Mouse (Mus musculus): ENCODE results near the gene Smu1. TPM values are rescaled to one million over a fixed set of nuclear protein-coding genes. Genes with fewer than 3 reads are reported as not detected.
A peak's percentile ranks its signal among the peaks of the same experiment; 100 is the strongest.

Smu1 gene
- polyA plus RNA-seq, 1 experiment from 2014 or later, result 144 TPM

DNA sequence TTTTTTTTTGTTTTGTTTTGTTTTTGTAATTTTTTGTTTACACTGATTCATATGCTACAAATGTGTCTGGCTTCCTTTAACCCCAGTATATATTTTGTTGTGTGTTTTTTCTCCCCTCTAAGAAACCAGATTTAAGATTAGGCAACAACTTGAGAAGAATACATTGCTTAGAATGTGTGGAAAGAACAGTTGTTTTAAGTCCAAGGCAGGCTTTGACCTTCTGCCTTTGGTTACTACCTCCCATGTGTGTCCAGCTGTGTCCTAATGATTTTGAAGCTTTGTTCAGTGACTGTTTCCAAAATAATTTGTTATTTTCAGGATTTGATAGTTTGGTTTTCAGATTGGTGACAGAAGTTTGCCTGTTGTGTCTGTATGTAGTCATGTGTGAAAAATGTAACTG, 26.5 kb downstream of the Smu1 start:
- H3K4me2 ChIP-seq (replicated peaks), result no peak overlapping the region
- no peaks in the 10 kb centered on the region for H3K9me3 ChIP-seq
- no peak overlapping the region for H3K9ac ChIP-seq (replicated peaks)
- H3K4me1 ChIP-seq (replicated peaks), result peaks cover 19% of the 10 kb centered on the region
- H3K27ac ChIP-seq, result no peak overlapping the region
- no peak for ATAC-seq
- no peak overlapping the region for H3K4me3 ChIP-seq (replicated peaks)
- H3K36me3 ChIP-seq, result peaks cover 83% of the 10 kb centered on the region
- no peaks in the 10 kb centered on the region for H3K27me3 ChIP-seq

DNA sequence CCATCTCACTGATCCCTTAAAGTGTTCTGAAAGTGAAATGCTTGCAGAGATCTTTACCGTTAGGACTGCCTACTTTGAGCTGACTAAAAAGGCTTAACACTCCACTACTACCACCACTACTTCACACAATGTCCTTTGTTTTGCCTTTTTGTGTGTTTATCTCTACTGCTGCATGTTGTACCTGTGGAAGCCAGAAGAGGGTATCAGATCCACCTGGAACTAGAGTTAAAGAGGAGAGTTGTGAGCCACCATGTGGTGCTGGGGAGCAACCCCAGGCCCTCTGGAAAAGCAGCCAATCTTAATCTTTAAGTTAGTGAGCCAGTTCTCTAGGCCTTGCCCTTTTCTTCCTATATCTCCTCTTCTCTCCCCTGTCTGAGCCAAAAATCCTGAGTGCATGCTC, 30.5 kb downstream of the Smu1 start:
- Histone ChIP-seq H3K9ac (replicated peaks) (no peak overlapping the region), H3K36me3 (peaks cover 65% of the 10 kb centered on the region), H3K27me3 (no peaks in the 10 kb centered on the region), H3K4me1 (replicated peaks) (peaks cover 47% of the 10 kb centered on the region), H3K27ac (no peak overlapping the region), H3K9me3 (no peaks in the 10 kb centered on the region), H3K4me2 (replicated peaks) (no peak overlapping the region), H3K4me3 (replicated peaks) (no peak overlapping the region)
- no peak for ATAC-seq
- WGBS, result 91% methylated on average over 1 of the region's 1 CpGs

DNA sequence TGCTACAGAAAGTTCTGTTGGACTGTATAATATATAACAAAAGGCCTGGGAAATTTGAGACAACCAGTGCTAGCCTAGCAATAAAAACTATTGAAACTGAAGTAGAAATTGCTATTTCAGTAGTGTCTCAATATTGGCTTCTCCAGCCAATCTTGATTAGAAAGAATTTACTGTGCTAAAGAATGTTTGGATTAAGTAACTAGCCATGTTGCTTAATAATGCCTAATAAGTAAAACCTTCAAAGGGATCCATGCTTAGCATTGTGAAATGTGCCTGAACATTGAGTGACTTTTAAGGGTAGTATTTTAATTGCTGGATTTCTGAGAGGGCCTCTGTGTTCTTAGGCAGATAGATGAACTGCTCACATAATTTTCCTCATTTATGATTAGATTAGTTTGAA, 32.2 kb downstream of the Smu1 start:
- Histone ChIP-seq H3K9ac (replicated peaks) (peak overlapping the region; percentile 44; the same call in 1 of the 2 replicates), H3K4me3 (replicated peaks) (peak overlapping the region; percentile 83; the same call in 1 of the 2 replicates), H3K9me3 (no peaks in the 10 kb centered on the region), H3K36me3 (peaks cover 50% of the 10 kb centered on the region), H3K27me3 (no peaks in the 10 kb centered on the region), H3K4me1 (replicated peaks) (peaks cover 57% of the 10 kb centered on the region), H3K27ac (no peak overlapping the region), H3K4me2 (replicated peaks) (peak overlapping the region; percentile 78)
- no peak for ATAC-seq

DNA sequence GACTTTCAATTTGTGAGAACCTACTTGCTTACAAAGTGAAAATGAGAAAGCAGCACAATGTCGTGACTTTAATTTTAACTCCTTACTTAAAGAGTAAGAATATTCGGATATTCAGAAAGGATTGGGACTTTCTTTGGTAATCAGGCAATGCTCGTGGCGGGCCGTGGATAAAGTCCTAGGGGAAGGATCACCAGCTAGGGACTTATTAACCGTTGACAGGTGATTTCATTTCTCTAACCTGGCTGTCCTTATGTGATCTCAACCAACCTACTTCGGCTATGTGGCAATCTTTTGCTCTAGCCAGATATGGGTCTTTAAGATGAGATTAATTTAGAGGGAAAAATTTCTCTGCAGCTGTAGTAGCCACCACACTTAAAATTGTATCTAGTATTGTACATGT, 32.6 kb downstream of the Smu1 start:
- Histone ChIP-seq H3K4me3 (replicated peaks) (peak overlapping the region; percentile 83), H3K9me3 (no peaks in the 10 kb centered on the region), H3K4me1 (replicated peaks) (peaks cover 57% of the 10 kb centered on the region), H3K36me3 (peaks cover 47% of the 10 kb centered on the region), H3K4me2 (replicated peaks) (peak overlapping the region; percentile 78), H3K27ac (no peak overlapping the region), H3K9ac (replicated peaks) (peak overlapping the region; percentile 44; the same call in 1 of the 2 replicates), H3K27me3 (no peaks in the 10 kb centered on the region)
- WGBS, result 87% methylated on average over 7 of the region's 7 CpGs
- no peak for ATAC-seq

DNA sequence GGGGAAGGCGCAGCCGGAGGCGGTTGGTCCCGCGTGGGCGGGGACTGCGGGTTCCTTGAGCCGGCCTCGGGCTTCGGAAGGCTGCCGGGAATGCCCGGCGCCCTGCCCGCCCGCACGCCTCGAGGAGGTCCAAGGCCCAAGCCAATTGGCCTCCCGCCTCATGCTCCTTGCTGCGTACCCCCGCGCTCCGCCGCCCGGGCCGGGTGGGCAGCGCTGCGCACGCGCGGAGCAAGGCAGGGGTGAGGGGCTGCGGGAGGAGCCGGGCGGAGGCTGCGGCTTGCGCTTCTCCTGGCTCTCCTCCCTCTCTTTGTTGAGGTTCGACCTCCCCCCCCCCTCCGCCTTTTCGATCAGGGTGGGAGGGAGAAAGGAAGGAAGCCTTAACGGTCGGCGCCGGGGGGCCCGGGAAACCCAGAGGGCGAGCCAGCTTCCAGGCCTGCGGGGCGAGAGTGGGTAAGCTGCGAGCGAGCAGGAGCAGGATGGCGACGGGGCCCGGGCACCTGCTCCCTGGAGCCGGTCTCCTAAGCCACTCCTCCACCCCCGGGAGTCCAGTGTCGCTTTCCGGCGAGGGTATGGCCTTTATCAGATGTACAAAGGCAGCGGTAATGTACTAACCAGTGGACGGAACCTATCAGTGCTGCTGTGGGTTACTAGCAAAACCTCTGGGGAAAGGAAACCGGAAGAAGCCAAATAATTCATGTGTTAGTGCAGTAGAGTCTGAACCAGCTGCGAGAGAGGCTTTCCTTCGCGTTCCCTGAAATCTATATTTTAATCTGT, 34.8 kb downstream of the Smu1 start:
- Histone ChIP-seq H3K4me2 (replicated peaks) (peak overlapping the region; percentile 78), H3K27me3 (no peaks in the 10 kb centered on the region), H3K9me3 (no peaks in the 10 kb centered on the region), H3K27ac (peak overlapping the region; percentile 100), H3K9ac (replicated peaks) (peak overlapping the region; percentile 96), H3K4me3 (replicated peaks) (peak overlapping the region; percentile 83), H3K36me3 (peaks cover 28% of the 10 kb centered on the region), H3K4me1 (replicated peaks) (peaks cover 52% of the 10 kb centered on the region)
- WGBS, result under 1% methylated on average over 46 of the region's 62 CpGs
- ATAC-seq, result peak; percentile 94

DNA sequence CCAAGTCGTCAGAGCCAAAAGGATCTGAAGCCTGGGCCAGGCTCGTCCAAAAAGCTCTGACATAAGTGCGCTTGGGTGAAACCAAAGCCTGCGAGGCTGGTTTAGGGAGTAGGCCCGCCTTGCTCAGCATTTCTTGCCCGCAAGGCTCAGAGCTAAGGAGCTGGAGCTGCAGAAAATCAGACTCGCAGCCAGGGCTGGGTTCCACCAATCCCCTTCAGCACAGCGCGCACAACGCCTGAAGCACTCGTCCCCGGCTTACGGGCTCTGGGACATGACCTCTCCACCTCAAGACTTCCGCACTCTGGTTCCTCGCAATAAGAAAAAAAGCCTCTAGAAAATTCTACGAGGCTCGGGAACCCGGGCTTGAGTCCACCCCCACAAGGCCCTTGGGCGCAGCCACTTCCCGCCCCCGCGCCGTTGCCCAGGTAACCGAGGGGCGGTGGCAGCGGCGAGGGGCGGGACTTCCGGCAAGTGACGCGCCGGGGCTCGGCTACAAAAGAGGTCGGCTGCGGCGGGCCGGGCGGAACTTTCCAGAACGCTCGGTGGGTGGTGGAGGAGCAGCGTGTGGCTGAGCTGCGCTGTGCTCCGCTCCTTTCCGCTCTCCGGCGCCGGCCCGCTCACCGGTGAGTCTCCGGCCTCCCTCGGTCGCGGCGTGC, 35.6 kb downstream of the Smu1 start, which contains the start of gene Dnaja1:
Gene Dnaja1 (plus strand): TSS at position 140 of the 656 bp plus-strand sequence.
- ATAC-seq, result peak; percentile 92
- 1% methylated on average over 54 of the region's 54 CpGs for WGBS
- peak within 1 kb of the TSS; percentile 100 for H3K27ac ChIP-seq
- H3K4me1 ChIP-seq (replicated peaks), result peaks cover 47% of the 10 kb centered on the region
- no peaks in the 10 kb centered on the region for H3K9me3 ChIP-seq
- H3K36me3 ChIP-seq, result peaks cover 23% of the 10 kb centered on the region
- H3K9ac ChIP-seq (replicated peaks), result peak within 1 kb of the TSS; percentile 96
- no peaks in the 10 kb centered on the region for H3K27me3 ChIP-seq
- H3K4me2 ChIP-seq (replicated peaks), result peak within 1 kb of the TSS; percentile 78
- H3K4me3 ChIP-seq (replicated peaks), result peak within 1 kb of the TSS; percentile 83

DNA sequence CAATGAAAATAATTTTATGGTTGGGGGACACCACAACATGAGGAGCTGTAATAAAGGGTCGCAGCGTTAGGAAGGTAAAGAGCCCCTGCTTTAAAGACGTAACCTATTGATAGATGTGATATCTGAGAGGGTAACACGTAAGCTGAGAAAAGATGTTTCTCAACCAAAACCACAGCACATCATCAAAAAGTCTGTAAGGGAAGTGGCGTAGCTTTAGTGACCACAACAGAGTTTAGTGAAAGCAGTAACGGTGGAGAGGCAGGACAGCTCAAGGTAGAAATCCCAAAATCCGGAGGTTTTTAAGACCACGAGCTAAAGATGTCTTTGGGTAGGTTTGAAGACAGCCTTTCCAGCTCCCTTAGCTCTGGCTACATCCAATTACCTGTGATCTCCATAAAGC, 36.8 kb downstream of the Smu1 start:
- Histone ChIP-seq H3K9me3 (no peaks in the 10 kb centered on the region), H3K27ac (0 out of 2 replicates have a peak overlapping the region, but pooled peaks have one; percentile 100), H3K9ac (replicated peaks) (no peak overlapping the region), H3K4me3 (replicated peaks) (no peak overlapping the region), H3K4me2 (replicated peaks) (no peak overlapping the region), H3K27me3 (no peaks in the 10 kb centered on the region), H3K36me3 (peaks cover 13% of the 10 kb centered on the region), H3K4me1 (replicated peaks) (peaks cover 35% of the 10 kb centered on the region)
- ATAC-seq, result no peak
- 98% methylated on average over 8 of the region's 8 CpGs for WGBS

DNA sequence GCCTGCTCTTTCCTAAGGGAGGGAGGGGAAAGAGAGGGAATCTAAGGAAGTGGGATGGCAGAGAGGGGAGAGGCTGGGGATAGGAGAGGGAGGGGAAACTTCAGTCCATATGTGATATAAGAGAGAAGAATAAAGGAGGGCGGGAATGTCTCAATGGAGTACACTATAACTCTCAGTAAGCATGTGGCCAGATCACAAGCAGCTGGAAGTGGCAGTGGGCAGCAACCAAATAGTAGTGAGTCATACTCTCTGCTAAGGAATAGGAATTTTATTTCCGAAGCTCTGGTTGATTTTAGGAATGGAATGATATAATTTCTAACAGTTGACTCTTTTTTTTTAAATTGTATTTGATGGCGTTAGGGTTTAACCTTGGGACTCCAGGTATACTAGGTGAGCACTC, 40.6 kb downstream of the Smu1 start:
- Histone ChIP-seq H3K9me3 (no peaks in the 10 kb centered on the region), H3K27me3 (no peaks in the 10 kb centered on the region), H3K27ac (no peak overlapping the region), H3K36me3 (no peaks in the 10 kb centered on the region), H3K4me3 (replicated peaks) (no peak overlapping the region), H3K4me2 (replicated peaks) (no peak overlapping the region), H3K4me1 (replicated peaks) (peaks cover 11% of the 10 kb centered on the region), H3K9ac (replicated peaks) (no peak overlapping the region)
- WGBS, result 90% methylated on average over 3 of the region's 3 CpGs
- no peak for ATAC-seq

DNA sequence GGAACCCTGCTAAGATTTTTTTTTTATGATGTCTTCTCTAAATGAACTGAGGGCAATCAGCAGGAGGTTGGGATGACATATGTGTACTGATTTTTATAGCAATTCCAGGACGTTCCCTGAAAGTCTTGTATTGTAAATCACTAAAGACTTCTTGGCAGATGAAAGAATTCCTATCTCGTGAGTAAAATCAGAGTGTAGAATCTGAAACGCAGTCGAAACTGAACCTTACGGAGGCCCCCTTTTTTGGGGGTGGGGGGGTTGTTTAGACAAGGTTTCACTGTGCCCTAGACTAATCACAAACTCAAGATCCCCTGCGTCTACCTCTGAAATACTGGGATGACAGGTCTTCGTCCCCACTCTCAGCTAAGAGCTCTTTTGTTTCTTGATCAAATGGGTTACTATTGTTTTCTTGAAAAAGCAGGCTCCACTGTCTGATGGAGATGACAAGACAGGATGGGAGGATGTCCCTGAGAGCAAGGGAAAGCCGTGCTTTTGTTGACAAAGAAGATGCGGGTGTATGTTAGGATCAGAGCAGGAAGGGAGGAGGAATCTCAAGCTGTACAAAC, 53.9 kb downstream of the Smu1 start:
- peaks cover 28% of the 10 kb centered on the region for H3K4me1 ChIP-seq (replicated peaks)
- no peaks in the 10 kb centered on the region for H3K36me3 ChIP-seq
- peak overlapping the region; percentile 72 for H3K9ac ChIP-seq (replicated peaks)
- H3K4me3 ChIP-seq (replicated peaks), result peak overlapping the region; percentile 59
- no peaks in the 10 kb centered on the region for H3K27me3 ChIP-seq
- peak overlapping the region; percentile 96 for H3K27ac ChIP-seq
- 26% methylated on average over 9 of the region's 9 CpGs for WGBS
- H3K4me2 ChIP-seq (replicated peaks), result peak overlapping the region; percentile 81
- H3K9me3 ChIP-seq, result no peaks in the 10 kb centered on the region
- no peak for ATAC-seq

DNA sequence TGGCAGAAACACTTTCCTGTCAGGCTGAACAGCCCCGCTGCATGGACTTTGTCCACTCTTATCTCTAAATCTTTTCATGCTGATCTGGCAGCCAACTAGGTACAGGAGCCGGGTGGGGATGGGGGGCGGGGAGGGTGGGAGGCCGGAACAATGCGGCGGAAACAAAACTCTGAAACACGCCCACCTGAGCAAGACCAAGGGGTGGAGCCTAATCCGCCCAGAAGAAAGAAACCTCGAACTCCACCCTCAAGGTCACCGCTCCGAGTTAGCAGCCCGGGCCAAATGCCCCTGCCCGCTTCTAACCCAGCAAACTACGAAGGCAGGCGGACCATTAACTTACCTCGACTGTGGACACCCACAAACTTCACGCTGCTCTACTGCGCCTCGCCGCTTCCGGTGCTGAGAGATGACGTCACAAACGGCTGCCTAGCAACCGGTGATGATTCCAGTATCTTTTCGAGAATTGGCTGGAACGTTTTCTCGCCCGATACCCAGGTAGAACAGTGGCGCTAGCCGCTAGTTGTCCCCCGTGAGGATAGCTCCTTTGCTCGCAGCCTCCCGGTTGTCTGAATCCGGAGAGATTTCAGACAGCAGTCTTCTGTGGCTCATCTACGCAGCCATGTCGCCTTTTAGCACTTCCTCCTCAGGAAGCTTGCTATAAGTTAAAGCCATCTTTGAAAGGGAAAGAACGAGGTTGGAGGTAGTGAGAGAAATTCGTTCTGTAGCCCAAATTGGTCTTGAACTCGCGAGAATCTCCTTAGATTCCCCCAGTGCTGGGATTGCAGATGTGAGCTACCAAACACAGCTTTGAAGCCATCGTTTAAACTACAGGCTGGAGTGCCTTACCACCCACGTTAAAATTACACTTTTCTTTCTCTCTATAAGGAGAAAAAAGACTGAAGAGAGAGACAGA, 54.7 kb downstream of the Smu1 start, which contains the start of gene Aptx:
Gene Aptx (minus strand): TSS at position 398 of the 913 bp plus-strand sequence.
- WGBS, result under 1% methylated on average over 42 of the region's 42 CpGs
- H3K4me1 ChIP-seq (replicated peaks), result peaks cover 28% of the 10 kb centered on the region
- H3K9ac ChIP-seq (replicated peaks), result peak within 1 kb of the TSS; percentile 72
- H3K36me3 ChIP-seq, result no peaks in the 10 kb centered on the region
- H3K27me3 ChIP-seq, result no peaks in the 10 kb centered on the region
- ATAC-seq, result peak; percentile 95
- H3K27ac ChIP-seq, result peak within 1 kb of the TSS; percentile 96
- no peaks in the 10 kb centered on the region for H3K9me3 ChIP-seq
- H3K4me3 ChIP-seq (replicated peaks), result peak within 1 kb of the TSS; percentile 59
- H3K4me2 ChIP-seq (replicated peaks), result peak within 1 kb of the TSS; percentile 81

DNA sequence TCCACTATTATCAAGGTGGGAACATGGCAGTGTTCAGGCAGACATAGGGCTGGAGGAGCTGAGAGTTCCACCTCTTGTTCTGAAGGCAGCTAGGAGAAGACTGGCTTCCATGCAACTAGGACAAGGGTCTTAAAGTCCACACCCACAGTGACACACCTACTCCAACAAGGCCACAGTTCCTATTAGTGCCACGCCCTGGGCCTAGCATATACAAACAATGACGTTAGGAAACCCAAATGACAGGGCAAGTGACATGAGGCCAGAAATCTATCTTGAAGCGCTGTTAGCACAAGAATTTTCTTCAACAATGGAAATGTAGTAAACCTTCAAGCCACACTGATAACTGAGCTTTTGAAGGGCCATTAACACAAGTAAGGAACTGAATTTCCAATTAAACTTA, 55.9 kb downstream of the Smu1 start:
- peak overlapping the region; percentile 81 for H3K4me2 ChIP-seq (replicated peaks)
- WGBS, result 92% methylated on average over 3 of the region's 3 CpGs
- H3K9me3 ChIP-seq, result no peaks in the 10 kb centered on the region
- H3K9ac ChIP-seq (replicated peaks), result peak overlapping the region; percentile 72; the same call in 1 of the 2 replicates
- ATAC-seq, result no peak
- H3K27me3 ChIP-seq, result no peaks in the 10 kb centered on the region
- H3K27ac ChIP-seq, result no peak overlapping the region; the same call in 1 of the 2 replicates
- H3K4me3 ChIP-seq (replicated peaks), result peak overlapping the region; percentile 59
- peaks cover 6% of the 10 kb centered on the region; the same call in 1 of the 2 replicates for H3K36me3 ChIP-seq
- peaks cover 28% of the 10 kb centered on the region for H3K4me1 ChIP-seq (replicated peaks)
